Mouse (Mus musculus): ENCODE results near the gene Npas3. TPM values are rescaled to one million over a fixed set of nuclear protein-coding genes. Genes with fewer than 3 reads are reported as not detected.

Npas3 gene
- polyA plus RNA-seq, 1 experiment, result 0.01 TPM

DNA sequence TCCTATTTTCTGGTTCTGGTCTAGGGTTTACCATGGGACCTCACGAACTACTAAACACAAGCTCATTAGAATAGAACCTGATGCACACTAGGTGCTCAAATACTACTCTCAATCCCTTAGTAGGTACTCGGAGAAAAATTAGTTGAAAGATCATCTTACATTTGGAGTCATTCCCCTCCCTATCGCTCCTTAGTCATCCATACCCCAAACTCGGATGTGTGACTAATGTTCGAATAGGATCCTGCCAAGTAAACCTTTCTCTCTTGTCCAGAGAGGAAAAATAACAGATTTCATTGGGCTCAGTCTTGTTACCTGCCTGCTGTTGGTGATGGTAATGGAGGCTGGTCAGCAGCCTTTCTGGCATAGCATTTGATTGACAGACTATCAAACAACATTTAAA lies 117.3 kb downstream of the Npas3 start:
- no peaks in the 10 kb centered on the region for H3K79me3 ChIP-seq (ENCODE audit: low read depth)
- H3K27me3 ChIP-seq (ENCODE audit: control insufficient read depth, insufficient read depth, insufficient read length), result no peaks in the 10 kb centered on the region
- no peak overlapping the region for H3ac ChIP-seq (ENCODE audit: control insufficient read depth, insufficient read length, low read depth)
- H3K36me3 ChIP-seq (ENCODE audit: control insufficient read depth, insufficient read depth), result no peaks in the 10 kb centered on the region
- no peaks in the 10 kb centered on the region for H3K79me2 ChIP-seq (ENCODE audit: control insufficient read depth, insufficient read depth)
- H3K4me3 ChIP-seq (ENCODE audit: insufficient read depth, poor library complexity, severe bottlenecking), result no peak overlapping the region
- TF ChIP-seq FOSL1 (IDR thresholded peaks at IDR 0.05; ENCODE audit: insufficient read depth, low read length, poor library complexity, severe bottlenecking) (no peak), MAX (IDR thresholded peaks at IDR 0.05) (no peak), MYOG (IDR thresholded peaks at IDR 0.05; ENCODE audit: control insufficient read depth, extremely low read depth, insufficient read length) (no peak), USF1 (IDR thresholded peaks at IDR 0.05; ENCODE audit: low read depth) (no peak), MYOD1 (IDR thresholded peaks at IDR 0.05; ENCODE audit: control insufficient read depth, insufficient read length, low read depth) (no peak), CTCF (IDR thresholded peaks at IDR 0.05; ENCODE audit: control insufficient read depth, insufficient read depth, insufficient read length) (no peak)

DNA sequence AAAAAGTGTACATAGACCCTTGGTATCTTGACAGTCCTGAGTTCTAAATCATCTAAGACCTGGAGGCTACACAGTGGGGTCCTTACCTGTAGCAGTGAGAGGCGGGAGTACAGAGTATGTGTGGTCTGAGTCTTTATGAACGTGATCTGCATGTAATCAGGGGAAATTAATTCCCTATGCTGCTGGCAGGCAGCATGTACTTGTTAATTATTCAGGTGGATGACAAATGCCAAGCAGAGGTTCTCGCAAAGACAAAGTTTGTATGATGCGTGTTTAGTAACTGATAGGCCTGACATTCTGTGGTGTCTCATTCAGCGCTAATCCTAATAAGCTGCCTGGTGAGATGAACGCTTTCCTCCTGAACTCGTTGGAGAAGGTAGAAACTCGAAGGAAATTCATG lies 136.4 kb downstream of the Npas3 start:
- TF ChIP-seq MYOG (IDR thresholded peaks at IDR 0.05; ENCODE audit: control insufficient read depth, extremely low read depth, insufficient read length) (no peak), FOSL1 (IDR thresholded peaks at IDR 0.05; ENCODE audit: insufficient read depth, low read length, poor library complexity, severe bottlenecking) (no peak), MAX (IDR thresholded peaks at IDR 0.05) (no peak), CTCF (IDR thresholded peaks at IDR 0.05; ENCODE audit: control insufficient read depth, insufficient read depth, insufficient read length) (no peak), CEBPB (IDR thresholded peaks at IDR 0.05; ENCODE audit: low read depth) (no peak), MYOD1 (IDR thresholded peaks at IDR 0.05; ENCODE audit: control insufficient read depth, insufficient read length, low read depth) (no peak), USF1 (IDR thresholded peaks at IDR 0.05; ENCODE audit: low read depth) (no peak)
- Histone ChIP-seq H3K27me3 (ENCODE audit: control insufficient read depth, insufficient read depth, insufficient read length) (no peaks in the 10 kb centered on the region), H3ac (ENCODE audit: control insufficient read depth, insufficient read length, low read depth) (no peak overlapping the region), H3K4me3 (ENCODE audit: insufficient read depth, poor library complexity, severe bottlenecking) (no peak overlapping the region), H3K79me2 (ENCODE audit: control insufficient read depth, insufficient read depth) (no peaks in the 10 kb centered on the region), H3K79me3 (ENCODE audit: low read depth) (no peaks in the 10 kb centered on the region), H3K36me3 (ENCODE audit: control insufficient read depth, insufficient read depth) (no peaks in the 10 kb centered on the region)

DNA sequence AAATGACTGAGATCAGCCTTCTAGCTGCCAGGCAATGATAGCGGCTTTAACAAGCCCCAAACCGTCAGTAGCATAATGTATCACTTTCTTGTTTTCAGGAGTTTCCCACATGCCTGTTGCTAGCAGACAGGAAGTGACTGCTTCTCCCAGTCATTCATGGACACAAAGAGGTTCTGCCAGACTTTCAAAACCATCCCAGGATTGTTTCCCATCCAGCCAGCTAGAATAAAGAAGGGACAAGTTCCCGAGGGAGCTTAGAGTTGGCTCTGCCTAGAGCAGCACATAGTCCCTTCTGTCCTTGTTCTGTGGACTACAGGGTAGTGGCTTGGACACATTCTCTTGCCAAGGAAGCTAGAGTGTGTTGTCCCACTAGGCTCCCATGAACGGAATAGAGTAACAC lies 157.4 kb downstream of the Npas3 start:
- Histone ChIP-seq H3K79me3 (ENCODE audit: low read depth) (no peaks in the 10 kb centered on the region), H3ac (ENCODE audit: control insufficient read depth, insufficient read length, low read depth) (no peak overlapping the region), H3K79me2 (ENCODE audit: control insufficient read depth, insufficient read depth) (no peaks in the 10 kb centered on the region), H3K4me3 (ENCODE audit: insufficient read depth, poor library complexity, severe bottlenecking) (no peak overlapping the region), H3K27me3 (ENCODE audit: control insufficient read depth, insufficient read depth, insufficient read length) (no peaks in the 10 kb centered on the region), H3K36me3 (ENCODE audit: control insufficient read depth, insufficient read depth) (no peaks in the 10 kb centered on the region)
- TF ChIP-seq FOSL1 (IDR thresholded peaks at IDR 0.05; ENCODE audit: insufficient read depth, low read length, poor library complexity, severe bottlenecking) (no peak), CEBPB (IDR thresholded peaks at IDR 0.05; ENCODE audit: low read depth) (no peak), MAX (IDR thresholded peaks at IDR 0.05) (no peak), MYOG (IDR thresholded peaks at IDR 0.05; ENCODE audit: control insufficient read depth, extremely low read depth, insufficient read length) (no peak), USF1 (IDR thresholded peaks at IDR 0.05; ENCODE audit: low read depth) (no peak), CTCF (IDR thresholded peaks at IDR 0.05; ENCODE audit: control insufficient read depth, insufficient read depth, insufficient read length) (no peak), MYOD1 (IDR thresholded peaks at IDR 0.05; ENCODE audit: control insufficient read depth, insufficient read length, low read depth) (no peak)

DNA sequence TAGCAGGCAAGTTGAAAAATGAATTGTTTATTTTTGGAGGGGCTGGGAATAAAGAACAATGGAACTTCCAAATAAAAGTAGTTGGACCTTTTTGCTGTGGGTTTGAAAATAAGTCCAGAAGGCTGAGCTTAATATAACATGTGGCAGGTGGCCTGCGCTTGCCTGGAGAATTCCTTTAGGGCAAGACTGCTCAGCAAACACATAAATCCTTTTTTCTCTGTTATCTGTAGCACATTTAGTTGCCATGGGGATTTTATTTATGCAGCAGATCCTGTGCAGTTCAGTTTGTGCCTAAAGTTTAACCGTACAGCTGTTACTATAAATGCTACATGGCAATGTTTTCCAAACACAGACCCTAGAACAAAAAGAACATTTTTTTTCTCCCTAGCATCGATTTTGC lies 159.3 kb downstream of the Npas3 start:
- TF ChIP-seq USF1 (IDR thresholded peaks at IDR 0.05; ENCODE audit: low read depth) (no peak), MYOD1 (IDR thresholded peaks at IDR 0.05; ENCODE audit: control insufficient read depth, insufficient read length, low read depth) (no peak), MYOG (IDR thresholded peaks at IDR 0.05; ENCODE audit: control insufficient read depth, extremely low read depth, insufficient read length) (no peak)
- H3K79me3 ChIP-seq (ENCODE audit: low read depth), result no peaks in the 10 kb centered on the region
- no peak overlapping the region for H3ac ChIP-seq (ENCODE audit: control insufficient read depth, insufficient read length, low read depth)
- H3K4me3 ChIP-seq (ENCODE audit: insufficient read depth, poor library complexity, severe bottlenecking), result no peak overlapping the region
- H3K27me3 ChIP-seq (ENCODE audit: control insufficient read depth, insufficient read depth, insufficient read length), result no peaks in the 10 kb centered on the region
- H3K36me3 ChIP-seq (ENCODE audit: control insufficient read depth, insufficient read depth), result no peaks in the 10 kb centered on the region
- no peaks in the 10 kb centered on the region for H3K79me2 ChIP-seq (ENCODE audit: control insufficient read depth, insufficient read depth)

DNA sequence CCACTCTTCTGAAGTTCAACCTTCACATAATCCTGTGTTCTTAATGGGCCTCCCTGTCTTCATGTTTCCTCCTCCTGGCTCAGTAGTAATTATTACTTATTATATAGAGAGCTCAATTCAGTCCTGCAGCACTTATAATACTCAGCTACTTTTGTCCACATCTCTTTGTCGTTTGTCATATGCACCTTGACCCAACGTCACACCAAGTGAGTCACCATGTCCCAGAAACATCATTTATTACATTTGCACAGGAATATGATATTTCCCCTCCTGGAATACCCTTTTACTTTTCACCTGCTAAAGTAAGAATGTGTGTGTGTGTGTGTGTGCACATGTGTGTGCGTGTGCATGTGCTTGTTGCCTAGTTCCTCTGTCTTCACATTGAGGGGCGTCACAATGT lies 161.2 kb downstream of the Npas3 start:
- TF ChIP-seq MAX (IDR thresholded peaks at IDR 0.05), result no peak
- no peak for TF ChIP-seq CEBPB (IDR thresholded peaks at IDR 0.05; ENCODE audit: low read depth)
- TF ChIP-seq FOSL1 (IDR thresholded peaks at IDR 0.05; ENCODE audit: insufficient read depth, low read length, poor library complexity, severe bottlenecking), result no peak
- TF ChIP-seq USF1 (IDR thresholded peaks at IDR 0.05; ENCODE audit: low read depth), result no peak
- TF ChIP-seq MYOG (IDR thresholded peaks at IDR 0.05; ENCODE audit: control insufficient read depth, extremely low read depth, insufficient read length), result no peak
- no peak for TF ChIP-seq MYOD1 (IDR thresholded peaks at IDR 0.05; ENCODE audit: control insufficient read depth, insufficient read length, low read depth)
- no peak for TF ChIP-seq CTCF (IDR thresholded peaks at IDR 0.05; ENCODE audit: control insufficient read depth, insufficient read depth, insufficient read length)
- no peak overlapping the region for H3ac ChIP-seq (ENCODE audit: control insufficient read depth, insufficient read length, low read depth)
- H3K79me2 ChIP-seq (ENCODE audit: control insufficient read depth, insufficient read depth), result no peaks in the 10 kb centered on the region
- no peak overlapping the region for H3K4me3 ChIP-seq (ENCODE audit: insufficient read depth, poor library complexity, severe bottlenecking)
- H3K36me3 ChIP-seq (ENCODE audit: control insufficient read depth, insufficient read depth), result no peaks in the 10 kb centered on the region
- no peaks in the 10 kb centered on the region for H3K27me3 ChIP-seq (ENCODE audit: control insufficient read depth, insufficient read depth, insufficient read length)
- no peaks in the 10 kb centered on the region for H3K79me3 ChIP-seq (ENCODE audit: low read depth)

DNA sequence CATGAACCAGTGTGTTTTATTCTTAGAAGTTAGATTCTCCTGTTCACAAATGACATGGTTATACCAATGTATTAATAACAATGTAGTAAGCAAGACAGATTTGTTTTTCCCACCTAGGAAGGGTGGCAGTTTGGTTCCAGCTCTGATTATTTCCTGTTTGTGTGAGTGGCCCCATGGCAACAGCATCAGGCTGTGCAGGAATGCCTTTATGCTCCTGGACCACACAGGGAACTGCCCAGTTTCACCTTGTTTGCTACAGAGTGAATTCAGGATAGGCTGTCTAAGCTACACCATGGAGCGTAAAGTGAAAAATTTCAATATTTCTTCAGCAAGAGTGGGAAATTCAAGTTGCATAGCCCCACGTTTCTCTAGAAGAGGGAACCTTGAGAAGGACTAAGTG lies 162.2 kb downstream of the Npas3 start:
- Histone ChIP-seq H3K36me3 (ENCODE audit: control insufficient read depth, insufficient read depth) (no peaks in the 10 kb centered on the region), H3K27me3 (ENCODE audit: control insufficient read depth, insufficient read depth, insufficient read length) (no peaks in the 10 kb centered on the region), H3K79me3 (ENCODE audit: low read depth) (no peaks in the 10 kb centered on the region), H3ac (ENCODE audit: control insufficient read depth, insufficient read length, low read depth) (no peak overlapping the region), H3K4me3 (ENCODE audit: insufficient read depth, poor library complexity, severe bottlenecking) (no peak overlapping the region), H3K79me2 (ENCODE audit: control insufficient read depth, insufficient read depth) (no peaks in the 10 kb centered on the region)
- TF ChIP-seq CTCF (IDR thresholded peaks at IDR 0.05; ENCODE audit: control insufficient read depth, insufficient read depth, insufficient read length) (no peak), USF1 (IDR thresholded peaks at IDR 0.05; ENCODE audit: low read depth) (no peak), FOSL1 (IDR thresholded peaks at IDR 0.05; ENCODE audit: insufficient read depth, low read length, poor library complexity, severe bottlenecking) (no peak), MYOG (IDR thresholded peaks at IDR 0.05; ENCODE audit: control insufficient read depth, extremely low read depth, insufficient read length) (no peak), MYOD1 (IDR thresholded peaks at IDR 0.05; ENCODE audit: control insufficient read depth, insufficient read length, low read depth) (no peak), MAX (IDR thresholded peaks at IDR 0.05) (no peak), CEBPB (IDR thresholded peaks at IDR 0.05; ENCODE audit: low read depth) (no peak)

Measured in C2C12 (cell line).